Mouse (Mus musculus) heart, adult 2 months (tissue): ENCODE data around the gene Gsn.
A peak's percentile ranks its signal among the peaks of the same experiment; 100 is the strongest.

Source experiments
- CTCF ChIP-seq: fragments of 200-600 bp; IDR thresholded peaks from 2 replicates; pipeline ENCODE4 v1.8.1; 2022; ENCODE audit warnings: antibody characterized with exemption, mild to moderate bottlenecking, moderate library complexity
- EP300 ChIP-seq: fragments of 200-500 bp; IDR thresholded peaks from 2 replicates; pipeline ENCODE4 v1.6.1; 2011; ENCODE audit warnings: low read depth, low read length, control low read depth; ENCODE audit not compliant: insufficient read depth
- POLR2A ChIP-seq: fragments of 200-500 bp; IDR thresholded peaks from 2 replicates; pipeline ENCODE4 v1.6.1; 2011; ENCODE audit warnings: mild to moderate bottlenecking, low read depth, low read length, control low read depth; ENCODE audit not compliant: insufficient read depth

DNA sequence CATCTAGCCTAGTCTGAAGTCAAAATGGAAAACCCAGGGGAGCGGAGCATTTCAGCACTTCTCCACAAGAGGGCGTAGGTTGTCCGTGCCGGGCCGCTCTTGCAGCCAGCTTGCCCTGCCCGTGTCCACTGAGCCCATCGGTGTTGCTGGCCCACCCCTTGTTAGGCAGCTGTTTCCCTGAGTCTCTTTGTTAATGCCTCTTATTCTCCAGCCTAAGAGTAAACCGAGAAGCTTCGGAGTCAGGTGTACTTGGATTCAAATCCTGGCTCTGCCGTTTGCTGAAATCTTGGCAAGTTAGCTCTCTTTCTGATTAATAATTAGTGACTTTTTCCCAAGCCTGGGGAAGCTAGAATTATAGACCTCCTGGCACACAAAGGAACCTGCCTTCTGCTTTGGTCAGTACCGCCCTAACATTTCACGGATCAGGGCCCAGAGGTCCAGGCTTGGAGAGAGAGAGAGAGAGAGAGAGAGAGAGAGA, 41.3 kb upstream of the Gsn start:
- TF ChIP-seq CTCF (peak; percentile 99; the same call in 1 of the 2 replicates), POLR2A (no peak), EP300 (0 out of 2 replicates have a peak, but pooled peaks have one; percentile 45)
